Mouse (Mus musculus): ENCODE measurements around the gene Hist1h2bk. TPM values are rescaled to one million over a fixed set of nuclear protein-coding genes. Genes with fewer than 3 reads are reported as not detected.
"Not testable (repeated sequence)": the region's sequence is repeated elsewhere in the genome, so short reads cannot be mapped to it uniquely, and the experiment has no call there.

Gene Hist1h2bk
- polyA plus RNA-seq, 1 experiment from 2014 or later, result 1.9 TPM

DNA sequence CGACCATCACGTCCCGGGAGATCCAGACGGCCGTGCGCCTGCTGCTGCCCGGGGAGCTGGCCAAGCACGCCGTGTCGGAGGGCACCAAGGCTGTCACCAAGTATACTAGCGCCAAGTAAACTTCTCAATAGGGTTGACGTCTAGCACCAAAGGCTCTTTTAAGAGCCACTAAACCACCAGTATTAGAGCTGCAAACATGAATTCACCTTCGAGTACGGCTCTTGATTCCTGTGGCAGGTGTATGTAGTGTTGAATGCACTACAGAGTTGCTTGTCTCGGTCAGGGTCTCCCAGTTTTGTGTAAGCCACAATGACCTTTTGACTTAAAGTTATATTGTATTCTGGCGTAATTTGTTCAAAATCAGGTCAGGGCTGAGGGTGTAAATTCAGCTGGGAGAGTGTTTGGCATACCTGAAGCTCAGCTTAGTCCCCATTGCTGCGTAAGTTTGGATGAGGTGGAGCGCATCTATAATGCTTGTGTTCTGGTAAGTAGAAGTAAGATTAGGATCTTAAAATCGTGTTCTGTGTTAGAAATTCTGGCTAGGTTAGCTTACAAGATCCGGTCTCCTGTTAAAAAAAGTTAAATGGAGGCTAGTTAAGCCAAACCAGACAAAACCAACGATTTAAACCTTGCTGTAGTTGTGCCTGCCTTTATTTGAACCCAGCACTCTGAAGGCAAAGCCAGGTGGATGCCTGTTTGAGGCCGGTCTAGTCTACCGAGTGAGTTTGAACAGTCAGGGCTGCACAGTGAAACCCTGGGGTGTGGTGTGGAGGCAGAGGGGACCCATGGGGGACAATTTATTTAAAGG lies 683 bp downstream of the Hist1h2bk start:
- peak overlapping the region; percentile 31 to 41 for H3K4me3 ChIP-seq (ENCODE audit: control insufficient read depth in 1 of 2, insufficient read depth in 1 of 2, low read depth in 1 of 2, low read length in 2 of 2)
- H3K9ac ChIP-seq (ENCODE audit: low read length), result peak overlapping the region; percentile 70
- H3K27me3 ChIP-seq (ENCODE audit: control insufficient read depth, insufficient read depth, low read length), result no peaks in the 10 kb centered on the region
- H3K9me3 ChIP-seq (ENCODE audit: control insufficient read depth, low read length), result no peaks in the 10 kb centered on the region
- peak overlapping the region; percentile 73 for H3K4me2 ChIP-seq (ENCODE audit: low read length)
- 7% methylated on average over 17 of the region's 23 CpGs for WGBS
- no peaks in the 10 kb centered on the region for H3K36me3 ChIP-seq (ENCODE audit: control insufficient read depth, insufficient read depth, low read length)
- peak overlapping the region; percentile 70 to 72 for H3K27ac ChIP-seq (replicated peaks in 1 of 2; ENCODE audit: control insufficient read depth in 1 of 2, insufficient read depth in 1 of 2, low read depth in 2 of 2, low read length in 2 of 2)
- no peak; the same call in 1 of the 2 replicates for ATAC-seq (ENCODE audit: insufficient number of reproducible peaks, insufficient read depth, low FRiP score, low read depth)
- H3K4me1 ChIP-seq (ENCODE audit: control insufficient read depth in 2 of 2, insufficient read depth in 2 of 2, low read length in 2 of 2), result peaks cover 4 to 25% of the 10 kb centered on the region in 2 experiments; a peak in 3 of 4 replicates

DNA sequence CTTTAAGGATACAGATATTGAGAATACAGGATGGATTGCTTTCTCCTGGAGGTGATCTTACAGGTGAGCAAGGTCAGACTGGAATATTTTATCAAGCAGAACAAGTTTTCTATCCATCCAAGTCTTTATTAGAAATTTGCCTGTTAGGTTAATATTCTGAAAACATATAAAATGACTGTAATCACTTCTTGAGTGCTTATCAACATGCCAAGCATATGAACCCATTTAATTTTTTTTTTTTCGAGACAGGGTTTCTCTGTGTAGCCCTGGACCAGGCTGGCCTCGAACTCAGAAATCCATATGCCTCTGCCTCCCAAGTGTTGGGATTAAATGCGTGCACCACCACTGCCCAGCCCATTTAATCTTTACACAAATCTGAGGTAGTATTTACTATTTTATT lies 1.3 kb downstream of the Hist1h2bk start:
- Histone ChIP-seq H3K4me3 (ENCODE audit: control insufficient read depth in 1 of 2, insufficient read depth in 1 of 2, low read depth in 1 of 2, low read length in 2 of 2) (peak overlapping the region in 1 of 2 experiments; percentile 41; a peak in 1 of 4 replicates), H3K27ac (replicated peaks in 1 of 2; ENCODE audit: control insufficient read depth in 1 of 2, insufficient read depth in 1 of 2, low read depth in 2 of 2, low read length in 2 of 2) (peak overlapping the region in 1 of 2 experiments; percentile 70; a peak in 2 of 4 replicates), H3K9ac (ENCODE audit: low read length) (peak overlapping the region; percentile 70), H3K9me3 (ENCODE audit: control insufficient read depth, low read length) (no peaks in the 10 kb centered on the region), H3K4me1 (ENCODE audit: control insufficient read depth in 2 of 2, insufficient read depth in 2 of 2, low read length in 2 of 2) (peaks cover 4 to 27% of the 10 kb centered on the region in 2 experiments; a peak in 3 of 4 replicates), H3K4me2 (ENCODE audit: low read length) (peak overlapping the region; percentile 73), H3K36me3 (ENCODE audit: control insufficient read depth, insufficient read depth, low read length) (no peaks in the 10 kb centered on the region), H3K27me3 (ENCODE audit: control insufficient read depth, insufficient read depth, low read length) (no peaks in the 10 kb centered on the region)
- ATAC-seq (ENCODE audit: insufficient number of reproducible peaks, insufficient read depth, low FRiP score, low read depth), result no peak
- WGBS, result 70% methylated on average over 3 of the region's 3 CpGs

DNA sequence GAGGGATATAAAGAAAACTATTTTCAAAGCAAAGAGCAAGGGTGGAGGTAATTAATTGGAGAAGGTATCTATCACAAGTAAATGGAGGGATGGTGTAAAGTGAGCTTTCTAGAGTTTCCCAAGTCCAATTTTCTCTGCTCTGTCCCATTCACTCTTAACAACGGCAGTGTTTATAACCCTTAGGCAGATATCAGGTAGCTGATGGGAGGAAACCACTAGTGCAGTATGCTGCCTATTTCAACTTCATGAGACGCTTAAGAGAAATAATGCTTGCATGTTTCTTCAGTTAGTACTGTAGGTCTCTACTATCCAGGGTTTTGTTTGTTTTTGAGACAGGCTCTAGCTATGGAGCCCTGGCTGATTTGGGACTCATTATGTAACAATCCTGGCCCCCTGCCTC lies 1.7 kb downstream of the Hist1h2bk start:
- Histone ChIP-seq H3K4me2 (ENCODE audit: low read length) (no peak overlapping the region), H3K4me1 (ENCODE audit: control insufficient read depth in 2 of 2, insufficient read depth in 2 of 2, low read length in 2 of 2) (peaks cover 4 to 30% of the 10 kb centered on the region in 2 experiments; a peak in 3 of 4 replicates), H3K4me3 (ENCODE audit: control insufficient read depth in 1 of 2, insufficient read depth in 1 of 2, low read depth in 1 of 2, low read length in 2 of 2) (no peak overlapping the region), H3K27ac (replicated peaks in 1 of 2; ENCODE audit: control insufficient read depth in 1 of 2, insufficient read depth in 1 of 2, low read depth in 2 of 2, low read length in 2 of 2) (no peak overlapping the region), H3K36me3 (ENCODE audit: control insufficient read depth, insufficient read depth, low read length) (no peaks in the 10 kb centered on the region), H3K9me3 (ENCODE audit: control insufficient read depth, low read length) (no peaks in the 10 kb centered on the region), H3K27me3 (ENCODE audit: control insufficient read depth, insufficient read depth, low read length) (no peaks in the 10 kb centered on the region), H3K9ac (ENCODE audit: low read length) (no peak overlapping the region)
- no peak for ATAC-seq (ENCODE audit: insufficient number of reproducible peaks, insufficient read depth, low FRiP score, low read depth)
- 65% methylated on average over 2 of the region's 2 CpGs for WGBS

DNA sequence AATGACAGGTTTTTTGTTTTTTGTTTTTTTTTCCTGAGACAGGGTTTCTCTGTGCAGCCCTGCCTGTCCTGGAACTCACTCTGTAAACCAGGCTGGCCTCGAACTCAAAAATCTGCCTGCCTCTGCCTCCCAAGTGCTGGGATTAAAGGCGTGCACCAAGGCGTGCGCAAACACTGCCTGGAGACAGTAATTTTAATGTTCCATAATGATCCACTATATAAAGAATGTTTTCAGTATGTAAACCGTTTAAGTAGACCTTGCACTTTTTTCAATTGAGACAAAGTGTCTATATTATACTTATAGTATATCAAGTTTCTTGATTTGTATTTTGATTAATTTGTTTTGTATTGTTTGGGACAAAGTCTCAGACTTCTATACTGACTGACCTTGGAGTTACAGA lies 3.7 kb downstream of the Hist1h2bk start:
- no peaks in the 10 kb centered on the region for H3K9me3 ChIP-seq (ENCODE audit: control insufficient read depth, low read length)
- H3K27ac ChIP-seq (replicated peaks in 1 of 2; ENCODE audit: control insufficient read depth in 1 of 2, insufficient read depth in 1 of 2, low read depth in 2 of 2, low read length in 2 of 2), result no peak overlapping the region
- no peak overlapping the region for H3K4me3 ChIP-seq (ENCODE audit: control insufficient read depth in 1 of 2, insufficient read depth in 1 of 2, low read depth in 1 of 2, low read length in 2 of 2)
- no peak overlapping the region for H3K9ac ChIP-seq (ENCODE audit: low read length)
- WGBS, result 69% methylated on average over 5 of the region's 5 CpGs
- H3K4me1 ChIP-seq (ENCODE audit: control insufficient read depth in 2 of 2, insufficient read depth in 2 of 2, low read length in 2 of 2), result peaks cover 4 to 34% of the 10 kb centered on the region in 2 experiments; a peak in 3 of 4 replicates
- 0 out of 2 replicates have a peak overlapping the region, but pooled peaks have one; percentile 70 for H3K4me2 ChIP-seq (ENCODE audit: low read length)
- ATAC-seq (ENCODE audit: insufficient number of reproducible peaks, insufficient read depth, low FRiP score, low read depth), result no peak
- no peaks in the 10 kb centered on the region for H3K36me3 ChIP-seq (ENCODE audit: control insufficient read depth, insufficient read depth, low read length)
- no peaks in the 10 kb centered on the region for H3K27me3 ChIP-seq (ENCODE audit: control insufficient read depth, insufficient read depth, low read length)

DNA sequence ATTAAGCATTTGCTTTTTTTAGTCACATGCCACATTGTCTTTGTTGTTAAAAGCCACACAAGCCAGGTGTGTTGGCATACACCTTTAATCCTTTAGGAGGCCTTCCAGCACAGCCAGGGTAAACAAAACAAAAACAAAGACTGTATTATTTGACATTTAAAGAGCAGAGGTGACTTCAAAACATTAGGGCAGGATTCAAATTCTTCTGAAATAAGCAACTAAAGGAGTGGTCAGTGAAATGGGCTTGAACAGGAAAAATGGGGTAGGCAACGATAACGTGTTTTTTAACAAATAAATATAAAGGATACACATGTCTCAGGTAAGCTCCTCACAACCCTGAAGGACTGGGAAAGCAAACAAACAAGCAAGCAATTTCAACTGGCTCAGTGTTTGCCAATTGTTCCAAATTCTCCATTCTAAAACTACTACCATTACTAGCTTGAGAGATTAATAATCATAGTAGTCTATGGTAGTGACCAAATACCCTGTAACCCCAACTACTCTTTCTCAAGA lies 4.3 kb downstream of the Hist1h2bk start:
- peak overlapping the region in 1 of 2 experiments; percentile 41; a peak in 2 of 4 replicates for H3K4me3 ChIP-seq (ENCODE audit: control insufficient read depth in 1 of 2, insufficient read depth in 1 of 2, low read depth in 1 of 2, low read length in 2 of 2)
- peak overlapping the region in 1 of 2 experiments; percentile 88; a peak in 2 of 4 replicates for H3K27ac ChIP-seq (replicated peaks in 1 of 2; ENCODE audit: control insufficient read depth in 1 of 2, insufficient read depth in 1 of 2, low read depth in 2 of 2, low read length in 2 of 2)
- H3K4me2 ChIP-seq (ENCODE audit: low read length), result peak overlapping the region; percentile 70
- no peaks in the 10 kb centered on the region for H3K9me3 ChIP-seq (ENCODE audit: control insufficient read depth, low read length)
- 17% methylated on average over 2 of the region's 2 CpGs for WGBS
- H3K27me3 ChIP-seq (ENCODE audit: control insufficient read depth, insufficient read depth, low read length), result no peaks in the 10 kb centered on the region
- peaks cover 4 to 28% of the 10 kb centered on the region in 2 experiments; a peak in 3 of 4 replicates for H3K4me1 ChIP-seq (ENCODE audit: control insufficient read depth in 2 of 2, insufficient read depth in 2 of 2, low read length in 2 of 2)
- peak overlapping the region; percentile 64 for H3K9ac ChIP-seq (ENCODE audit: low read length)
- no peak for ATAC-seq (ENCODE audit: insufficient number of reproducible peaks, insufficient read depth, low FRiP score, low read depth)
- H3K36me3 ChIP-seq (ENCODE audit: control insufficient read depth, insufficient read depth, low read length), result no peaks in the 10 kb centered on the region

DNA sequence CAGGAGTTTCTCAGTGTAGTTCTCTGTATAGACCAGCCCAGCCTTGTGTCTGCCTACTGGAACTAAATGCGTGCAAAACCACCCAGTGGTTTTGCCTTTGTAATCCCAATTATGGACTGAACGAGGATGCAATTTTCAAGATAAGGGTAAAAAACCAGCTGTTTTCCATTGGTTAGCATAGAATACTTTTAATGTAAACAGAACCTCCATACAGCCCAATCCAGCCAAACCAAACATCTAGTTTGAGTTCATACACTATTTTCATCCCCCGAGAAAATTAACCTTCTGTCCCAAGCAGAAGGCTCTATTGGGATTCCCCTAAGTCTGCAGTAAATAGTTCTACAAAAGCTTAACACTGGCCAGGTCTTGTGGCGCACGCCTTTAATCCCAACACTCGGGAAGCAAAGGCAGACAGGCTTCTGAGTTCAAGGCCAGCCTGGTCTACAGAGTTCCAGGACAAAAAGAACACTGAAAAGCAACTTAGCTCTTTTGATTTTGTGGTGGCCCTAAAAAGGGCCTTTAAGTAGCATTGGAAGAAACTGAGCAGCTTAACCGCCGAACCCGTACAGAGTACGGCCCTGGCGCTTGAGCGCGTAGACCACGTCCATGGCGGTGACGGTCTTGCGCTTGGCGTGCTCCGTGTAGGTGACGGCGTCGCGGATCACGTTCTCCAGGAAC lies 4.9 kb downstream of the Hist1h2bk start:
- H3K9ac ChIP-seq (ENCODE audit: low read length), result peak overlapping the region; percentile 64
- no peaks in the 10 kb centered on the region for H3K27me3 ChIP-seq (ENCODE audit: control insufficient read depth, insufficient read depth, low read length)
- H3K4me2 ChIP-seq (ENCODE audit: low read length), result peak overlapping the region; percentile 70
- peak overlapping the region; percentile 41 to 49 for H3K4me3 ChIP-seq (ENCODE audit: control insufficient read depth in 1 of 2, insufficient read depth in 1 of 2, low read depth in 1 of 2, low read length in 2 of 2)
- H3K9me3 ChIP-seq (ENCODE audit: control insufficient read depth, low read length), result no peaks in the 10 kb centered on the region
- ATAC-seq (ENCODE audit: insufficient number of reproducible peaks, insufficient read depth, low FRiP score, low read depth), result no peak
- 1% methylated on average over 19 of the region's 24 CpGs for WGBS
- peaks cover 4 to 28% of the 10 kb centered on the region in 2 experiments; a peak in 3 of 4 replicates for H3K4me1 ChIP-seq (ENCODE audit: control insufficient read depth in 2 of 2, insufficient read depth in 2 of 2, low read length in 2 of 2)
- no peaks in the 10 kb centered on the region for H3K36me3 ChIP-seq (ENCODE audit: control insufficient read depth, insufficient read depth, low read length)
- peak overlapping the region; percentile 88 to 89 for H3K27ac ChIP-seq (replicated peaks in 1 of 2; ENCODE audit: control insufficient read depth in 1 of 2, insufficient read depth in 1 of 2, low read depth in 2 of 2, low read length in 2 of 2)

DNA sequence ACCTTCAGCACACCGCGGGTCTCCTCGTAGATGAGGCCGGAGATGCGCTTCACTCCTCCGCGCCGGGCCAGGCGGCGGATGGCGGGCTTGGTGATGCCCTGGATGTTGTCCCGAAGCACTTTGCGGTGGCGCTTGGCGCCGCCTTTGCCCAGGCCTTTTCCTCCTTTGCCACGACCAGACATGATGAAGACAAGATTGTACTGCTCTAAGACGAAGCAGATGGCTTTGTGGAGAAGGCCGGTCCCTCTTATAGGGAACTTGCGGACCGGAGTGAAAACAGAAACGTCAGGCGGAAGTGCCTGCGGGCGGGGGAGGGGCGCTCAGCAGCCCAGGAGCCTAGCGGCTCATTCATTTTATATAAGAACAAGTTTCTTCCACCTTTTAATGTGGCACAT lies 5.5 kb downstream of the Hist1h2bk start, which contains the start of gene Hist1h4i:
Hist1h4i (minus strand) TSS at position 221 of the 395 bp plus-strand sequence.
- peak within 1 kb of the TSS; percentile 70 for H3K4me2 ChIP-seq (ENCODE audit: low read length)
- peak; percentile 63 for ATAC-seq (ENCODE audit: insufficient number of reproducible peaks, insufficient read depth, low FRiP score, low read depth)
- peaks cover 4 to 28% of the 10 kb centered on the region in 2 experiments; a peak in 3 of 4 replicates for H3K4me1 ChIP-seq (ENCODE audit: control insufficient read depth in 2 of 2, insufficient read depth in 2 of 2, low read length in 2 of 2)
- under 1% methylated on average over 24 of the region's 27 CpGs for WGBS
- H3K27ac ChIP-seq (replicated peaks in 1 of 2; ENCODE audit: control insufficient read depth in 1 of 2, insufficient read depth in 1 of 2, low read depth in 2 of 2, low read length in 2 of 2), result peak within 1 kb of the TSS; percentile 88 to 96
- not testable (repeated sequence) for H3K9me3 ChIP-seq (ENCODE audit: control insufficient read depth, low read length); H3K36me3 ChIP-seq (ENCODE audit: control insufficient read depth, insufficient read depth, low read length); H3K27me3 ChIP-seq (ENCODE audit: control insufficient read depth, insufficient read depth, low read length)
- H3K4me3 ChIP-seq (ENCODE audit: control insufficient read depth in 1 of 2, insufficient read depth in 1 of 2, low read depth in 1 of 2, low read length in 2 of 2), result peak within 1 kb of the TSS; percentile 41 to 49
- peak within 1 kb of the TSS; percentile 72 for H3K9ac ChIP-seq (ENCODE audit: low read length)
